Mouse (Mus musculus) embryonic facial prominence, embryonic 11.5 days (tissue): Measurements from ENCODE around the gene Rras2. TPM values are rescaled to one million over a fixed set of nuclear protein-coding genes. Genes with fewer than 3 reads are reported as not detected.

Experiments used
- ATAC-seq: fragments of 200-750 bp; cut with Nextera tagmentation; replicated peaks from 2 replicates; pipeline ENCODE4 v1.8.0; 2017; ENCODE audit warnings: low read depth; ENCODE audit not compliant: insufficient number of reproducible peaks, low FRiP score, low TSS enrichment
- DNase-seq: peaks from one replicate; pipeline ENCODE4 v3.0.0-alpha.2; 2015; ENCODE audit warnings: low spot score
- H3K27ac ChIP-seq: fragments of 300-500 bp; sonication (generic); replicated peaks from 2 replicates; pipeline ENCODE4 v1.5.1; 2014; ENCODE audit warnings: mild to moderate bottlenecking, low read depth, low read length, control low read depth
- H3K27me3 ChIP-seq: fragments of 300-500 bp; sonication (generic); 2 replicates; pipeline ENCODE4 v1.6.1; 2014; ENCODE audit warnings: mild to moderate bottlenecking, low read length, moderate library complexity, mixed read lengths; ENCODE audit not compliant: control insufficient read depth, insufficient read depth
- H3K36me3 ChIP-seq: fragments of 300-500 bp; sonication (generic); replicated peaks from 2 replicates; pipeline ENCODE4 v1.6.1; 2014; ENCODE audit warnings: low read depth, mild to moderate bottlenecking, low read length, moderate library complexity, mixed read lengths; ENCODE audit not compliant: control insufficient read depth, insufficient read depth
- H3K4me1 ChIP-seq: fragments of 300-500 bp; sonication (generic); 2 replicates; pipeline ENCODE4 v1.6.1; 2014; ENCODE audit warnings: low read length, mixed read lengths; ENCODE audit not compliant: control insufficient read depth, insufficient read depth
- H3K4me2 ChIP-seq: fragments of 300-500 bp; sonication (generic); 2 replicates; pipeline ENCODE4 v1.6.1; 2014; ENCODE audit warnings: low read depth, mild to moderate bottlenecking, control low read depth, low read length, moderate library complexity
- H3K4me3 ChIP-seq: fragments of 300-500 bp; sonication (generic); 2 replicates; pipeline ENCODE4 v1.5.1; 2014; ENCODE audit warnings: low read depth, low read length, control low read depth
- H3K9ac ChIP-seq: fragments of 300-500 bp; sonication (generic); replicated peaks from 2 replicates; pipeline ENCODE4 v1.6.1; 2014; ENCODE audit warnings: mild to moderate bottlenecking, control low read depth, low read length
- H3K9me3 ChIP-seq: fragments of 300-500 bp; sonication (generic); replicated peaks from 2 replicates; pipeline ENCODE4 v1.6.1; 2016; ENCODE audit warnings: mild to moderate bottlenecking, low read length, inconsistent platforms, mixed read lengths; ENCODE audit not compliant: control insufficient read depth
- WGBS: fragments of 180-500 bp; shearing (Covaris S2); extraction: QIAGEN DNeasy Blood & Tissue Kit; methylation state at CpG from one replicate; pipeline ENCODE4 v1.1.7; 2014; 5-methylcytosine and 5-hydroxymethylcytosine counted together
- polyA plus RNA-seq: library from polyadenylated mRNA; unstranded; fragments of >200 nt; fragmentation: Nextera tagmentation; extraction: Ambion mirVana; gene quantifications from 2 replicates; pipeline ENCODE4 v1.2.1, GENCODE M21; 2014

Rras2 gene
- polyA plus RNA-seq, 1 experiment from 2014 or later, result 32.2 TPM

GRCm38 (mm10) chr7:114090231-114090630, 27.4 kb downstream of the Rras2 start:
- no peaks in the 10 kb centered on the region for H3K4me1 ChIP-seq
- WGBS, result 82% methylated on average over 3 of the region's 3 CpGs
- H3K9me3 ChIP-seq, result no peaks in the 10 kb centered on the region
- ATAC-seq (no peak), DNase-seq (no peak)
- H3K27ac ChIP-seq, result no peak overlapping the region
- no peaks in the 10 kb centered on the region for H3K36me3 ChIP-seq
- no peak overlapping the region for H3K4me3 ChIP-seq
- no peak overlapping the region for H3K4me2 ChIP-seq
- no peak overlapping the region for H3K9ac ChIP-seq
- H3K27me3 ChIP-seq, result no peaks in the 10 kb centered on the region

GRCm38 (mm10) chr7:114088918-114089317, 28.7 kb downstream of the Rras2 start:
- Histone ChIP-seq H3K36me3 (no peaks in the 10 kb centered on the region), H3K27ac (no peak overlapping the region), H3K27me3 (no peaks in the 10 kb centered on the region), H3K4me2 (no peak overlapping the region), H3K9me3 (no peaks in the 10 kb centered on the region), H3K4me3 (no peak overlapping the region), H3K4me1 (no peaks in the 10 kb centered on the region), H3K9ac (no peak overlapping the region)
- DNase-seq (no peak), ATAC-seq (no peak)
- 62% methylated on average over 5 of the region's 5 CpGs for WGBS

GRCm38 (mm10) chr7:114087986-114088385, 29.6 kb downstream of the Rras2 start:
- no peaks in the 10 kb centered on the region for H3K4me1 ChIP-seq
- WGBS, result 20% methylated on average over 11 of the region's 11 CpGs
- DNase-seq, result peak; percentile 18
- no peak overlapping the region for H3K9ac ChIP-seq
- H3K4me2 ChIP-seq, result no peak overlapping the region
- no peak for ATAC-seq
- H3K36me3 ChIP-seq, result no peaks in the 10 kb centered on the region
- H3K4me3 ChIP-seq, result no peak overlapping the region
- H3K9me3 ChIP-seq, result no peaks in the 10 kb centered on the region
- no peak overlapping the region for H3K27ac ChIP-seq
- H3K27me3 ChIP-seq, result no peaks in the 10 kb centered on the region

GRCm38 (mm10) chr7:114087341-114087740, 30.2 kb downstream of the Rras2 start:
- H3K36me3 ChIP-seq, result no peaks in the 10 kb centered on the region
- no peaks in the 10 kb centered on the region for H3K9me3 ChIP-seq
- ATAC-seq (no peak), DNase-seq (no peak)
- H3K27ac ChIP-seq, result no peak overlapping the region
- 54% methylated on average over 6 of the region's 6 CpGs for WGBS
- no peak overlapping the region for H3K9ac ChIP-seq
- no peaks in the 10 kb centered on the region for H3K4me1 ChIP-seq
- no peak overlapping the region for H3K4me2 ChIP-seq
- H3K27me3 ChIP-seq, result no peaks in the 10 kb centered on the region
- H3K4me3 ChIP-seq, result no peak overlapping the region

- WGBS, result 74% methylated on average over 6 of the region's 6 CpGs
- H3K4me3 ChIP-seq, result no peak overlapping the region
- H3K4me1 ChIP-seq, result no peaks in the 10 kb centered on the region
- DNase-seq (no peak), ATAC-seq (no peak)
- no peak overlapping the region for H3K9ac ChIP-seq
- H3K27me3 ChIP-seq, result no peaks in the 10 kb centered on the region
- no peaks in the 10 kb centered on the region for H3K36me3 ChIP-seq
- no peak overlapping the region for H3K4me2 ChIP-seq
- H3K27ac ChIP-seq, result no peak overlapping the region
- H3K9me3 ChIP-seq, result no peaks in the 10 kb centered on the region
These were observed 31.4 kb downstream of the Rras2 start for GRCm38 (mm10) chr7:114086021-114086710.

GRCm38 (mm10) chr7:114083760-114084159, 33.8 kb downstream of the Rras2 start:
- Histone ChIP-seq H3K36me3 (no peaks in the 10 kb centered on the region), H3K4me1 (no peaks in the 10 kb centered on the region), H3K27me3 (no peaks in the 10 kb centered on the region), H3K4me3 (no peak overlapping the region), H3K9me3 (no peaks in the 10 kb centered on the region), H3K27ac (no peak overlapping the region), H3K9ac (no peak overlapping the region), H3K4me2 (no peak overlapping the region)
- DNase-seq, result no peak
- ATAC-seq, result no peak
- WGBS, result 77% methylated on average over 3 of the region's 3 CpGs

- ATAC-seq, result no peak
- H3K4me2 ChIP-seq, result no peak overlapping the region
- no peaks in the 10 kb centered on the region for H3K9me3 ChIP-seq
- H3K4me3 ChIP-seq, result no peak overlapping the region
- H3K27ac ChIP-seq, result no peak overlapping the region
- H3K36me3 ChIP-seq, result no peaks in the 10 kb centered on the region
- 81% methylated on average over 2 of the region's 2 CpGs for WGBS
- no peaks in the 10 kb centered on the region for H3K27me3 ChIP-seq
- H3K9ac ChIP-seq, result no peak overlapping the region
- no peaks in the 10 kb centered on the region for H3K4me1 ChIP-seq
- no peak for DNase-seq
These were observed 34.5 kb downstream of the Rras2 start for GRCm38 (mm10) chr7:114083088-114083487.

- WGBS, result 86% methylated on average over 21 of the region's 21 CpGs
- Histone ChIP-seq H3K9me3 (no peaks in the 10 kb centered on the region), H3K36me3 (no peaks in the 10 kb centered on the region), H3K4me2 (no peak overlapping the region), H3K27me3 (no peaks in the 10 kb centered on the region), H3K4me1 (no peaks in the 10 kb centered on the region), H3K9ac (no peak overlapping the region), H3K27ac (no peak overlapping the region), H3K4me3 (no peak overlapping the region)
- no peak for DNase-seq
- no peak for ATAC-seq
These were observed 35.8 kb downstream of the Rras2 start for GRCm38 (mm10) chr7:114081633-114082420.
